Mouse (Mus musculus): ENCODE measurements around the gene Slc25a48. TPM values are rescaled to one million over a fixed set of nuclear protein-coding genes. Genes with fewer than 3 reads are reported as not detected.
A peak's percentile ranks its signal among the peaks of the same experiment; 100 is the strongest.

Gene Slc25a48
- polyA plus RNA-seq, 1 experiment from 2014 or later, result 0.45 TPM

DNA sequence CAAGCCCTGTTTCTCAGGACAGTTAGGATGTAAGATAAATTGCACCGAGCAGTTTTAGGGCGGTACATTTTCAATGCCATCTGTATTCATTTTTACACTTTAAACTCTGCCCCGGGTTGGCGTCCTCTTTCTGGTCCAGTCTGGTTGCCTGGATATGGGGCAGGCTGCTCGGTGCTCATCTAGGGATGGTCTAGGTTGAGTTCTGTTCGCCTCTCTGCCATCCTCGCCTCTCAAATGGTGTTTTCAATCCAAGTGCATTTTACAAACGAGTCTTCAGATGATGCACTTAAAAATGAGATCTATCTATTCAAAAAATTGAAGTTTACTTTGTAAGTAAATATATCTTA, 84.6 kb downstream of the Slc25a48 start:
- no peaks in the 10 kb centered on the region for H3K27me3 ChIP-seq (ENCODE audit: insufficient read depth, low read length)
- no peaks in the 10 kb centered on the region for H3K4me1 ChIP-seq (ENCODE audit: insufficient read depth, low read length)
- peak overlapping the region; percentile 74 for H3K9ac ChIP-seq (replicated peaks; ENCODE audit: low read length)
- 3% methylated on average over 8 of the region's 8 CpGs for WGBS
- H3K9me3 ChIP-seq (ENCODE audit: low read length), result no peaks in the 10 kb centered on the region
- no peaks in the 10 kb centered on the region for H3K36me3 ChIP-seq (ENCODE audit: insufficient read depth, low read length)
- H3K4me3 ChIP-seq (ENCODE audit: low read length), result peak overlapping the region; percentile 75
- no peak overlapping the region for H3K27ac ChIP-seq (ENCODE audit: low read length)
- ATAC-seq (ENCODE audit: low FRiP score, low TSS enrichment), result peak; percentile 2; the same call in 1 of the 2 replicates
- peak overlapping the region; percentile 95 for H3K4me2 ChIP-seq (replicated peaks; ENCODE audit: low read depth, low read length)

Other genes starting within 250 kb of the Slc25a48 start
- gene Neurog1, start 186.2 kb upstream of the Slc25a48 start, polyA plus RNA-seq (2015; fragmentation: Nextera tagmentation; extraction: Ambion mirVana), result not detected in 2 replicates
- 23.4 and 25.1 TPM in 2 replicates for gene Cxcl14, start 141.8 kb upstream of the Slc25a48 start, polyA plus RNA-seq (2015; fragmentation: Nextera tagmentation; extraction: Ambion mirVana)
- not detected in 2 replicates for gene Gm3045, start 11.8 kb upstream of the Slc25a48 start, polyA plus RNA-seq (2015; fragmentation: Nextera tagmentation; extraction: Ambion mirVana)
- not detected in 2 replicates for gene Il9, start 43.9 kb downstream of the Slc25a48 start, polyA plus RNA-seq (2015; fragmentation: Nextera tagmentation; extraction: Ambion mirVana)
- 2.0 and 2.8 TPM in 2 replicates for gene Fbxl21, start 84.1 kb downstream of the Slc25a48 start, polyA plus RNA-seq (2015; fragmentation: Nextera tagmentation; extraction: Ambion mirVana)
- gene Lect2, start 110.1 kb downstream of the Slc25a48 start, polyA plus RNA-seq (2015; fragmentation: Nextera tagmentation; extraction: Ambion mirVana), result 1.1 and 1.2 TPM in 2 replicates
- 133 and 135 TPM in 2 replicates for gene Tgfbi, start 171.2 kb downstream of the Slc25a48 start, polyA plus RNA-seq (2015; fragmentation: Nextera tagmentation; extraction: Ambion mirVana)